Mouse (Mus musculus) lung, embryonic 15.5 days (tissue): Measurements from ENCODE around the gene Ate1. TPM values are rescaled to one million over a fixed set of nuclear protein-coding genes. Genes with fewer than 3 reads are reported as not detected.

Experiments
- ATAC-seq: fragments of 200-750 bp; cut with Nextera tagmentation; 2 replicates; pipeline ENCODE4 v1.8.0; 2017; ENCODE audit warnings: moderate number of reproducible peaks, borderline replicate concordance; ENCODE audit not compliant: low FRiP score, low TSS enrichment; ENCODE audit errors: extremely low read depth
- H3K27ac ChIP-seq: fragments of 300-500 bp; sonication (generic); 2 replicates; pipeline ENCODE4 v1.5.1; 2015; ENCODE audit warnings: moderate library complexity, mild to moderate bottlenecking, inconsistent platforms
- H3K27me3 ChIP-seq: fragments of 300-500 bp; sonication (generic); 2 replicates; pipeline ENCODE4 v1.6.1; 2015; ENCODE audit warnings: inconsistent platforms
- H3K36me3 ChIP-seq: fragments of 300-500 bp; sonication (generic); 2 replicates; pipeline ENCODE4 v1.6.1; 2015; ENCODE audit warnings: inconsistent platforms
- H3K4me1 ChIP-seq: fragments of 300-500 bp; sonication (generic); 2 replicates; pipeline ENCODE4 v1.6.1; 2015; ENCODE audit warnings: inconsistent platforms
- H3K4me2 ChIP-seq: fragments of 300-500 bp; sonication (generic); 2 replicates; pipeline ENCODE4 v1.6.1; 2015; ENCODE audit warnings: inconsistent platforms, mild to moderate bottlenecking, moderate library complexity
- H3K4me3 ChIP-seq: fragments of 300-500 bp; sonication (generic); 2 replicates; pipeline ENCODE4 v1.5.1; 2015; ENCODE audit warnings: mild to moderate bottlenecking, inconsistent platforms
- H3K9ac ChIP-seq: fragments of 300-500 bp; sonication (generic); 2 replicates; pipeline ENCODE4 v1.6.1; 2015; ENCODE audit warnings: inconsistent platforms
- H3K9me3 ChIP-seq: fragments of 300-500 bp; sonication (generic); 2 replicates; pipeline ENCODE4 v1.6.1; 2016; ENCODE audit warnings: inconsistent platforms
- WGBS: fragments of 180-500 bp; shearing (Covaris S2); methylation state at CpG from one replicate; pipeline ENCODE4 v1.1.7; 2015; 5-methylcytosine and 5-hydroxymethylcytosine counted together
- polyA plus RNA-seq: library from polyadenylated mRNA; unstranded; fragments of >200 nt; fragmentation: Nextera tagmentation; extraction: Ambion mirVana; gene quantifications from 2 replicates; pipeline ENCODE4 v1.2.1, GENCODE M21; 2015

Gene Ate1
- polyA plus RNA-seq, 1 experiment from 2014 or later: 67.5 TPM

DNA sequence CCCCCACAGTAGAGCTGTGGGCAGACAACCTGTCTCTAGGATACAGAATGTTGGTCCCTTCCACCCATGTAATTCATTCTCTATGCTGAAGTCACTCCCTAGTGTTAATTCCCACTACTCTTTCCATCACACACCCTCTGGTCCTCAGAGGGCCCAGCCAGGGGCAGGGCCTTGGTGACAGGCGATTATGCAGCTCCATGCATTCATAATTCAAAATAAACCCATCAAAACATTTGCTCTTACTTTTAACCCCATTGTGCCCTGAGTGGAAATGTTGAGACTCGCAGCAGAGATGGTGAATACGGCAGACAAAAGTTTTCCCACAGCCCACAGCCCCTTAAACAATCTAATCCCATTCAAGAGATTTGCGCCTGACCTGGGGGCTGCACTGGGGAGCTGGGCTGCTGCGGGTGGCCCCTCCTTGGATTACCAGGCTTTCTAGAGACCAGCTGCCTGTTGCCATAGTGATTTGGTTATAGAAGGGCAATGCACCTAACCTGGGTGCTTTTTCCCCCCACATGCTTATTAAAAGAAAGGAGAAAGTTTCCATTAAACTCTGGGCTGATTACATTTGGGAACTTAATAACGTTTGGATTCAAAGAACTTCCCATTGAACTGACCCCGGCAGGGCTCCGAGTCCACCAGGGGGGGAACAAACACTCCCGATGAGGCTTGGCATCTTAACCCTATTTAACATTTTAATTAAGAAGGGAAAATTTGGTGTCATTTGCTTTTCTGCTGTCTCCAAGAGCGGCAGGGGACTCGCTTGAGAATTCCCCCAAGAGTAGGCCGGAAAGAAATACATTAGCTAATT is 152.7 kb downstream of the Ate1 start:
- no peak for ATAC-seq
- Histone ChIP-seq H3K4me3 (no peak overlapping the region), H3K9ac (no peak overlapping the region), H3K27me3 (no peaks in the 10 kb centered on the region), H3K4me1 (peaks cover 7% of the 10 kb centered on the region), H3K27ac (no peak overlapping the region), H3K9me3 (no peaks in the 10 kb centered on the region), H3K36me3 (no peaks in the 10 kb centered on the region), H3K4me2 (no peak overlapping the region)
- WGBS: 51% methylated on average over 12 of the region's 12 CpGs

DNA sequence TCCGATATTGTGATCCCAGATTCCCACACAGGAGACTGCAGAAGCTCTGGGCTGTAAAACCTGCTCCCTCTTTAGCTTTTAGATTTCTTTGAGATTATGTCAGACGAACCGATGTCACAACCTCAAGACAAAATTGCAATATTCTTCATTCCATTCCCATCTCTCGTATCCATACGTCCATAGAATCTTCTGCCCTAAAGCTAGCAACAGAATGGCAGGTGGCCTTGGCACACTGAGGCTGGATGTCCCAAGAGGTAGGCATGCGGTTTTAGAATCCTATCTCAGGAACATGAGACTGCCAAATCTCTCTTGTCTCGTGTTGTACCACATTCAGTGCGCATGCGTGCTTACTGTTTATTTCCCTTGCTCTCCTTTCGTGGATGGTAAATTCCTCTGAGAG is 154.5 kb downstream of the Ate1 start:
- Histone ChIP-seq H3K4me3 (no peak overlapping the region), H3K27me3 (no peaks in the 10 kb centered on the region), H3K4me2 (no peak overlapping the region), H3K9me3 (no peaks in the 10 kb centered on the region), H3K27ac (no peak overlapping the region), H3K4me1 (peaks cover 7% of the 10 kb centered on the region), H3K36me3 (no peaks in the 10 kb centered on the region), H3K9ac (no peak overlapping the region)
- ATAC-seq: no peak
- 88% methylated on average over 10 of the region's 10 CpGs for WGBS

Other genes starting within 250 kb of the Ate1 start
- 158 and 164 TPM in 2 replicates for gene Nsmce4a, start 52.7 kb upstream of the Ate1 start, polyA plus RNA-seq
- gene Tacc2, start 57.1 kb upstream of the Ate1 start, polyA plus RNA-seq: 23.4 and 25.3 TPM in 2 replicates